Mouse (Mus musculus): Measurements from ENCODE around the gene Rnf144b.
A peak's percentile ranks its signal among the peaks of the same experiment; 100 is the strongest.

The Rnf144b gene

DNA sequence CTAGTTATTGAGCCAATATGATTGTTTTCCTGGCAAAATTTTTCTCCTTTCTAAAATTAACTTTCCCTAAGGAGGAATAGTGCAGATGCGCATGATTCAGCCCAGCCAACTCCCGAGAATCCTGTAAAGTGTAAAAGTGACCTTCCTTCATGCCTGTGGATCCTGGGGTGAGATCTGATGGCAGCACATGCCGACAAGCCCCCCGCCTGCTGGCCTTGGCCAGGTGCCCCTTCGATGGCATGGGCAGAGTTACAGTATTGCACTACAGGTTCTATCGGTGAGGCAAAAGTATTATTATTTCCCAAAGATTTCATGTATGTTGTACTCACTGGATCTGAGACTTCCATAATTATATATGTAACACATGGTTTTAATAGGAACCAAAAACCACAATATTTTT is 2.5 kb downstream of the Rnf144b start:
- DNase-seq (ENCODE audit: low read depth, low spot score), result no peak

DNA sequence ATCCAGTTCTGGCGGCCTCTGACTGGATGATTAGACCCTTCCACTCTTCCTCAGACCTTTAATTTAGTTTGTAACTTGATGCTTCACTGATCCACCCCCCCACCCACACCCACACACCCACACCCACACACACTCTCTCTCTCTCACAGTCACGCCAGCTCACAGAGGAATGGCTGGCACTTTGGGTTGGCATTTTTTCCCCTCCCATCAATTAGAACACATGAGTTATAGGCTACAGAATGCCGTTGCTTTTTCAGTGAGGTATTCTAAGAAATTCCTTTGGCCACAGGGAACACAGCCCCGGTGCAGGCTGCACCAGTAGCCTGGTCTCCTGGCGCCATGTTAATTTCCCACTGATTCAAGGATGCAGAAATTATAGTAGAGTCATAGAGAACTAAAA is 3.1 kb downstream of the Rnf144b start:
- DNase-seq (ENCODE audit: low read depth, low spot score), result no peak

DNA sequence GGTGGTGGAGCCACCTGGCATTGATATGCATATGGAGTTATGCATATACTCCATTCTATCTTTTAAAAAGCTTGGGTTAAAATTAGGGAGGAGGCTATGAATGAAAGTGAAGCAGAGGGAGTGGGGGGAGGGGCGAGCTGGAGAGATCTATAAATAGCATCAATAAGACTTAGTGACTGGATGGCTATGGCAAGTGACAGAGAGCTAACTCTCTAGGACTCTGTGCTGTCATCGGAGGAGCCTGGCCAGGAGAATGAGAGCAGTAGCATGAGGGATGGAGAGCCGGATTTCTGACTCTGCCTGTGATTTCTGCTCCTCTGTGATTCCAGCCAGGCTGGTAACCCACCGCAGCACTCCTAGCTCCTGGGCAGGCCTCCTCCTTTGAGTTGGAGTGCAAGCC is 6.6 kb downstream of the Rnf144b start:
- DNase-seq (ENCODE audit: low read depth, low spot score), result no peak

DNA sequence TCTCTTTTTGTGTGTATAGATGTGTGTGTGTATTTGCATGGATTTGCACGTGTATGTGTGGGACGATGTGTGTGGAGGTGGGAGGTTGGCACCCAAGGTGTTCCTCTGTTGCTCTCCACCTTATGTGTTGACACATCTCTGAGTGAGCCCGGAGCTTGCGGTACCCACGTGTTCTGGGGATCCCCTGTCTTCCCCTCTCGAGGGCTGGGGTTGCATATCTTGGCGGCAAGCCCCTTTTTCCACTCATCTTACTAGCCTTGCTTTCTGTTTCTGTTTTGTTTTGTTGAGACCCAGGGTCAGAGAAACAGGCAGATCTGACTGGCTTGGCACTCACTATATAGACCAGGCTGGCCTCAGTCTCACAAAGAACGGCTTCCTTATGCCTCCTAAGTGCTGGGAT is 10.6 kb downstream of the Rnf144b start:
- DNase-seq (ENCODE audit: low read depth, low spot score), result no peak

DNA sequence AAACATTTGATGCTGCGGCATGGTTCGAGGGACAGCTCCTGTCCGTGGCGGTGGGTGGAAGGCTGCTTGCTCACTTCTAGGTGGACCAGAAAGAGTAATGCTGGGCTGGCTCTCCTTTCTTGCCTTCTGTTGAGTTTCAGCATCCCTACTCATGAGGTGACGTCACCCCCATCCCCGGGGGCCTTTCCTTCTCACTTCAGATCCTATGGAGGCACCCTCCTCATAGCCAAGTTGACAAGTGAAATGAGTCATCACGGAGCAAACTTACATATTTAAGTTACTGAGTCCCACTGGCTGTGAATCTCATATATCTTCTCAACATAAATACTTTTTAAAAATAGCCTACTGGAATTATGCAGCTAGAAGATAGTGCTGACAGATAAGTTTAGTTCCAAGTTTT is 12.4 kb downstream of the Rnf144b start:
- DNase-seq (ENCODE audit: low read depth, low spot score), result no peak

DNA sequence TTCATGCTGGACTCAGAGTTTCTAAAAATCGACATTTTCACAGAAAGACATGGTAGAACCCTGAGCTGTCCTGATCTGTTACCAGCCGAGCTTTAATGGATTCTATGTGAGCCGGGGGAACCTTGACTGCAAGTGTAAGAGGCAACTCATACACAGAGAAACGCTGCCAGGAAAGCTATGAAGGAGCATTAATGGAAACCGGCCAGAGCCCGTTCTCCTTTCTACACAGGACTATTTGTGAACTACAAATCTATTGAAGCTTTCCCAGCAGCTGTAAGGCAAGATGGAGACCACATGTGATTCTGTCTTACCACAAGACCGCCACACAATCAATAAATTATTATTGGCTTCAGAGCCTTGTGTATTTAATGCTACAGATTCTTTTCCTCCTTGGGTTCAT is 13.3 kb downstream of the Rnf144b start:
- no peak for DNase-seq (ENCODE audit: low read depth, low spot score)

DNA sequence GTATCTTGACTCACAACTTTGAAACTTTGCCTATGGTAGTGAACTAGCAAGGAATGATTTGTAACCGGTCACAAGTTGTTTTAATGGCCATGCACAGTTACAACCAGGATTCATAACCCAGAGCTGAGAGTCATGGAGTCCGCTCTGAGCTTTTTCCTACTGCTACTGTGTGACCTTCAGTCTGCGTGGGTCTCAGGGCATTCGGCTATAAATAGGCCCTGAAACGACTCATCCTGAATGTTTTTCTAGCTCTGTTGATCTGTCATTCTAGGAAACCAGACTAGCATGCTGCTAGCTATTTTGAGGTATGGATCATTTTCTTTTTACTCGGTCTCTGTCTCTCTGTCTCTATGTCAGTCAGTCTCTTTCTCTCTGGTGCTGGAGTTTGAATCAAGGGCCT is 20.3 kb downstream of the Rnf144b start:
- no peak for DNase-seq (ENCODE audit: low read depth, low spot score)

DNA sequence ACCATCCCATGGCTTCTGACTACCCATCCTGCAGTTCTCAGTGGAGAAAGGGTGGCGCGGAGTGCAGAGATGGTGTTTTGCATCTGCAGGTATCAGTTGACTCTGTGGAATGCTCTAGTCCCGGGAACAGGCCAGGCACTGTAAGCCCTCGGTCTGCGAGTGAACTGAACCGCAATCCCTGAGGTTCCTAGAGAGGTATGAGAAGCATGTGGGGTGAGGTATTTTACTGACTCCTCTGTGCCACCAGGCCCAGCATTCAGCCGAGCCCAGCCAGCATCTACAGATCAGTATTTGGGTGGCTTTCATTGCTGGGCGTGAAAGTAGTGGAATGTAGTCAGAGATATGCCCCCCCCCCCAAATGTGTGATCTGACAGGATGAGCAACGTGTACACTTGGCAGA is 23.5 kb downstream of the Rnf144b start:
- DNase-seq (ENCODE audit: low read depth, low spot score), result no peak

DNA sequence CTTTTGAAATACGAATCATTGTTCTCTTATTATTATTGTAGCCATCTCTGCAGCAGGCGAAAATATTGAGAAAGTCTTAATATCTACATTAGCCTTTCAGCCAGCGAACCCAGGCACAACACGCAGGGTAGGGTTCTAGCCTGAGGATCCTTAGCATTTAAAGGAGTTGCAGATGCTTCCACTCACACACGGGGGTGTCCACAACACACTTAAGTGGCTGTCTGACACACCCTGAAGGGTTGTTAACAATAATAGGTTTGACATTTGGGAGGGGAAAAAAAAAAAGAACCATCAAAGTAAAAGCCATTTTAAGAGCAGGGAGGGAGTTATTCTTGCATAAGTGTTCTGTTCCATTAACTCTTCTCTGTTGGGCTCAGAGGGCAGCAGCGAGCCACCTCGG is 23.9 kb downstream of the Rnf144b start:
- no peak for DNase-seq (ENCODE audit: low read depth, low spot score)

DNA sequence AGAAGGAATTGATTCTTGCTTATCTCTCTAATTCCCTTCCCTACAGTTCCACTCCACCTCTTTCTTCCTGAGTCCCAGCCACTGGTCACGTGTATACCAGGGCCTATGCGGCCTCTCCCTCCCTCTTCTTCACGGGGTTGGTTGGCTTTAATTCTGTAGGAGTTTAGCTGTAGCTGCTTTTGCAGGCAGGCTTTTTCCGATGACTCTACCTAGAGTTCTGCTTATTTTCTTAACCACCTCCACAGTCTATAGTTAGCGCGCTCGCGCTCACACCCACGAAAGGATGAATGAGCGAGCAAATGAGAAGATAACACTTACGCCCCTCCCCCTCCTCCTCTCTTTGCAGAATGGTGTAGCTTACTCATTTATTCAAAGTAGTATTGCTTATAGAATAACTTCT is 26.1 kb downstream of the Rnf144b start:
- no peak for DNase-seq (ENCODE audit: low read depth, low spot score)

DNA sequence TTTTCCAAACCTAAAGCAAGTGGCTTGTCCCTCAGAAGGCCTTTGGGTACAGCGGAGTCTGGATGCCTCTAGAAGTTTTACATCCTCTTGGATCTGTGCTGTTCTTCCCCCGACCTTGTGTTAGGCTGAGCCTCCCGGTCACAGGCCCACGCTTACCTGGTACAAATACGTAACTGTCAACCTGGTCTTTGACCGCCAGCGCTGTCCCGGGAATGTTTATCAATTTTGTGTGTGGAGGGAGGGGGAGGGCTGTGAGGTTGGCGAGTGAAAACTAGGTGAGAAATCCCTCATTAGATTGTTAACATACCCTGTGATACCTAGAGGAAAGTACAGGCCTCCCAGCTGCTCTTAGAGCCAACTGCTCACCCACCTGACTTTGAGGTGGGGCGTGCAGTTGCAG is 27.5 kb downstream of the Rnf144b start:
- DNase-seq (ENCODE audit: low read depth, low spot score), result no peak

DNA sequence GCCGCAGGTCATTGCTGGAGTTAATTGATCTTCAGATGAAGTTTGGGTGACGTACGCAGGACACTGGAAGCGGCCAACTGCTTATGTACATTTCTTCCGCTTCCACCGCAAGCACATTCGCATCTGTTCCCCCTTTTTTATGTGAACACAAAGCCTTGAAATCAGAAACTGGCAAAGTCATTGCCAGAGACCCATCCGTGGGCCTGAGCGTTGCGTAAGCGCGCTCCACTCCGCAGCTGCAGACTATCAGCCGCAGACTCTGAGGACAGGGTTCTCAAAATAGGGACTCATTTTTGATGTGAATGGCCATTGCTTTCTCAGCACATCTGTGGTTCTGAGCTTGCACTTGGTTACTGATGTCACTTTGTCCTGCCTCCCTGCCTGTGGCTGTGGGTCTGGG is 28.6 kb downstream of the Rnf144b start:
- no peak for DNase-seq (ENCODE audit: low read depth, low spot score)

DNA sequence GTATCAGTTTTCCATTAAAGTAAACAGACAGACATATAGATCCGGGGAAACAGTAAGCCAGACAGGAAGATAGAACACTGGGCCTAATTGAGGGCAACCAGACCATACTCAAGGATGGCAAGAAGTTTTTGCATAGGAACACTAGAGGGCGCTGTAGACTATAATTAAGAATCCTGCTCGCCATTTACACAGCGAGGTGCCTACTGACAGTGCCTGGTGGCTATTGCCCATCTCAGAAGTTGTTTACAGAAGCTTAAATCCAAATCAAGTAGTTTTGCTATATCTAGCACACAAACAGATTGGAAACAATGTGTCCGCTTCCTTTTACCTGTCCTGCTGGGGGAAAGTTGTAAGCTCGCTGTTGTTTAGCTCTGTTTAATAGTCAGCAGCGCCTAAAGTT is 29.9 kb downstream of the Rnf144b start:
- peak; percentile 58 for DNase-seq (ENCODE audit: low read depth, low spot score)

DNA sequence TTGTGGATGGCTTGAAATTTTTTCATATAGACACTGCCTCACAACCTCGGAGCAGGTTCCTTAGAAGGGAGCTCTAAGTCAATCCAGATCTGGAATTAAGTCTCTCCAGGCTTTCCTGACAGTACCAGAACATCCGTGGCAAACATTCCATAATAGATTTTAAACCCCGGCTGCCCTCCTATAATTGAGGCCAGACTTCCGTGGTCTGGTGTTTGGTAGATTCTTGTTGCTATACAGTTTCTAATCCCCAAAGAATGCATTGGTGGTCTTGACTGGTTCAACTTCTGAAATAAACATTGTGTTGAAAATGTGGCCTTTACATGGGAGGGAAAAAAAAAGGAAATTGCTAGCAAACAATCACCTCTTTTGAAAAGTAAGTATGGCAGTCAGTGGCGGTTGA is 30.8 kb downstream of the Rnf144b start:
- no peak for DNase-seq (ENCODE audit: low read depth, low spot score)

DNA sequence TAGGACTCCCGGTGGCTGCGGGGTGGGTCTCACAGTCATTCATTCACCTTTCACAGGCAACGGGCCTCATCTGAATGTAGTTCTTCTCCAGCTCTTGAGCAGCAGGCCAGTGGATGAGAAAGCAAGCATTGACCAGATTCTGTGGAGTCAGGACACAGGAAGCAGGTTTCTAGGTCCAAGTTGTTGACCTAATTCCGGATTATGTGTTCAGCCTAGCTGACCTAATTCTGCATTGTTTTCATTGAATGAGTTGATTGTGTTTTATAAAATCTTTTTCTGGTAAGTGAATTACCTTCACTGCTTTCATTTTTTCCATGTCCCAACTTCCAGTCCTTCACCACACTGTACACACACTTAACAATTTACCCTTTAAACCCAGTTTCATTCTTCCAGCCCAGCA is 32.4 kb downstream of the Rnf144b start:
- DNase-seq (ENCODE audit: low read depth, low spot score), result no peak

DNA sequence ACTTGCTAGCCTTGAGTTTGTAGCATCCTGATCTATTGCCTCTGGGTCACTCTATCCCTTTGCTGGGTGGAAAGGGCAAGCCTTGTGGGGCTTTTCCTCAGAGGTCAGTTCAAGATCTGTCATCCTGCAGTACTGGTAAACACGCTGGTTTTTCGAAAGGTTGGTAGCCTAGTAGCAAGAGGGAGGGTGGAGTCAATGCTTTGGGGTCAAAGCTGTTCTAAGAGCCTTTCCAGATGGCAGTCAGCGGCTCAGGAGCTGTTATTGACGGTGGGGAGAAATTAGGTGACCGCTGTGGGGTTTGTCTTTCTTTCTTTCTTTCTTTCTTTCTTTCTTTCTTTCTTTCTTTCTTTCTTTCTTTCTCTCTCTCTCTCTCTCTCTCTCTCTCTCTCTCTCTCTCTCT is 34.4 kb downstream of the Rnf144b start:
- no peak for DNase-seq (ENCODE audit: low read depth, low spot score)

DNA sequence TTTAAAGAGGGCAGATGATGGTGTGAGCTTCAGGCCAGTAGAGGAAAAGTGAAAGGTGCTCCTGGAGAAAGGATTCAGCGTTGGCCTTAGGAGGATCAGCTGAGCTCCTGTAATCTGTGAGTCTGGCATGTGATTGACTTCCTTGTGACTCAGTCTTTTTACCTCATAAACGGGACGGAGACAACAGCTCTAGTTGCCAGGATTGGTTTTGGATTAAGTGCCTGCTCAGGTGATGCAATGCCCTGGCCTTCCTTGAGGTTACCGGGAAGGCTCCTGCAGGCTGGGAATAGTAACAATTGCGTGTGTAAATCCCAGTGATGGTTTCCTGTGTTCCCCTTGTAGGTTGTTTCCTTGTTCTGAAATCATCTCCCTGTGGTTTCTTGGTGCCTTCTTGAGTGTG is 39.5 kb downstream of the Rnf144b start:
- no peak for DNase-seq (ENCODE audit: low read depth, low spot score)

DNA sequence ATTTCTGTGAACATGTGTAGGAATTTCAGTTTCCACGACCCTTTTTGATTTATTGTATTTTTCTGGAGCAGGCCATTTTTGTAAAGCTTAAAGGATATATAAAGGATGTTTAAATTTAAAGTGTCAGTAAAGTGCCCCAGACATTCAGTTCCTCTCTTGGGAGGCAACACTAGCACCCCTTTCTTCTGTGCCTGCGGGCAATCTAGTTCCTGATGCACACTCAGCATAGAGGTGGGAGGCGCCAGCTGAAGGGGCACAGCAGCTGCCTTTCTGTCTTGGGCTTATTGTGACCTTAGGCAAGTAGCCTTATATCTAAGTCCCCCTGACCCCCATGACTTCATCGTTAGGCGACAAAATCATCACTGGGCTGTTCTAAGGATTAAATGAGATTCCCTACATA is 42.3 kb downstream of the Rnf144b start:
- no peak for DNase-seq (ENCODE audit: low read depth, low spot score)

DNA sequence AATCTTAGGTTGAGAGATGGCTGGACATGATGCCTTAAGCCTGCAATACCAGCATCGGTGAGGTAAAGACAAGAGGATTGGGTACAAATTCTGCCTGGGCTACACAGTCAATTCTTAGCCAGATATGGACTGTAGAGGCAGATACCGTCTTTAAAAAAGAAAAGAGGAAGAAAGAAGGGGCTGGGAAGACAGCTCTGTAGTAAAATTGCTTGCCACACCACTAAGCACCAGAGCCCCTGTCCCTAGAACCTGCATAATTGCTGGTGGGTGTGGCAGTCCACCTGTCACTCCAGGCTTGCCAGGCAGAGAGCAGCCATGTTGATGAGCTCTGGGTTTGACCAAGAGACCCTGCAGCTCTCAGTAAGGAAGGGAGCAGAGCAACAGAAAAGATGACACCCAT is 42.8 kb downstream of the Rnf144b start:
- DNase-seq (ENCODE audit: low read depth, low spot score), result no peak

DNA sequence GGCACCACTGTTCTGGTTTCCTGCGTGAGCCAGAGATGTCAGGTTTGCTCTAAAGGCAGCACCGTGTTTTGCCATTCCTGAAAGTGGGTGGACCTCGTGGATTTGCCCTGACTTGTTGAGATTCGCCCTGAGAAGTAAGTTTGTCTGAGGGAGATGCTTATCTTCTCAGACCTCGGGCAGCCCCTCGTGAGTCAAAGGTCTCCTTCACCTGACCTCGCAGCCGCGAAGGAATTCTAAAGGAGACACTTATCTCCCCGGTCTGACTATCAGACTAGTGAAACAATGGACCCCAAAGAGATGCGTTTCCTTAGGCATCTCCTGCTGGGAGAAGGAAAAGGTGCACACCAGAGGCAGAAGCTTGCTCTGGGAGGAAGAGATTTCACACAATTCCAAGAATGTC is 46.0 kb downstream of the Rnf144b start:
- DNase-seq (ENCODE audit: low read depth, low spot score), result no peak

DNA sequence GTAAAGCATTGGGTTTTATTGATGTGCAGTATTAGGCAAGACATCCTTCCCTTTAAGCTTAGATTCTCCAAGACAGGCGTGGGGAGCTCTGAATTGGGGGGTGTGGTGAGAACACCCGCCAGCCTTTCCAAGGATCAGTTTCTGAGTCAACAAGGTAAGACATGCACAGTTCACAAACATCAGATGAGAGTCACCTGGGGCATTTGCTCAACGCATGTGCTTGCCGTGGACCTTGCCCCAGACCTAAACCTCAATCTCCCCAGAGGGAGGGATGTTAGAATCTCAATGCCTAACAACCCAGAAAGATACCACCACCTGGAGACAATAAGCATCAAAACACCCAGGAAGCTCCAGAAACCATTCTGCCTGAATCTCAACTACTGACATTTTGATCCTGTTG is 47.6 kb downstream of the Rnf144b start:
- no peak for DNase-seq (ENCODE audit: low read depth, low spot score)

DNA sequence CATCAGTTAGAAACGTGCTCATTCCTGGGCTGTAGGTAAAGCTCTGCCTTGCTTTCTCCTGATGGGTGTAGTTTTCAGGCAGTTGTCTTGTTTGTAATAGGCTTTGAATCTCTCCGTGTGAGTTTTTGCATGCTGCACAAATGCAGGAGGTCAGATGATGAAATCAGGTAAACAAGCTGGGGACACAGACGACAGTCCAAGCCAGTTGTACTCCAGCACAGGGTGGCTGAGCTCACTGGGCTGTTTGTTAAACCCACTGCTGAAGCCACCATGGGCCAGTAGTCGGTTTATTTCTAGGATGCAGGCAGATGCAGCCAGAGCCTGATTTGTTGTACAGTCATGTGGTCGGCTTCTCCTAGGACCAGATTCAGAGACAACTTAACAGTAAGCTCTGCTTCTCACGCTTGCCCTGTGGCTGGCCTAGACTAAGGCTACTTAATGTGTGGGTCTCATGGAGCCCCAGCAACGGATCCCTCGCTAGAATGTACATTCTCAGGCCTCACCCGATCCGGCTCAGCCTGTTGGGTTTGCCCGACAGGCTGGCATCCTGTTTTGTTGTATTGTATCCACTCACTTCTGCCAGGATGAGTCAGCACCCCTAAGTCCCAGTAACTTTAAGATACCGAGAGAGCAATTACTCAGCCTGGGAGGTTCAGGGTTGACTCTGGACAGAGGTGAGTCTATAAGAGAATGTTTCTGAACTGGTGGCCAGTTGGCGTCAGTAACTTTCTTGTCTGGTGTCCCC is 48.5 kb downstream of the Rnf144b start:
- no peak for DNase-seq (ENCODE audit: low read depth, low spot score)

DNA sequence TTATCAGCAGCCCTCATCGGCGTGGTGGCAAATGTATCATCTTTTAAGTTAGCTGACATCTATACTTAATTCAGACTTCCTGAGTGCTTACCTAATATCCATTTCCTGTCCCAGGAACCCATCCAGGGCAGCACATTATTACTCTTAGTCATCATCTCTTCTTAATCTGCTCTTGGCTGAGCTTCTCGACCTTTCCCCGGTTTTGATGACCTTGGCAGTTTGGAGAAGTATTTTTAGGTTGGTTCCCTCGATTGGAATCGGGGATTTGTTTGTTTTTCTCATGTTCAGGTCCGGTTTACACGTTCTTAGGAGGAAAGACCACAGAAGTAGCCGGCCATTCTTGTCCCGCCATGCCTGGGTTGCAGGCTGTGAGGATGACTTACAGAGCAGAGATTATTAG is 50.4 kb downstream of the Rnf144b start:
- DNase-seq (ENCODE audit: low read depth, low spot score), result no peak

DNA sequence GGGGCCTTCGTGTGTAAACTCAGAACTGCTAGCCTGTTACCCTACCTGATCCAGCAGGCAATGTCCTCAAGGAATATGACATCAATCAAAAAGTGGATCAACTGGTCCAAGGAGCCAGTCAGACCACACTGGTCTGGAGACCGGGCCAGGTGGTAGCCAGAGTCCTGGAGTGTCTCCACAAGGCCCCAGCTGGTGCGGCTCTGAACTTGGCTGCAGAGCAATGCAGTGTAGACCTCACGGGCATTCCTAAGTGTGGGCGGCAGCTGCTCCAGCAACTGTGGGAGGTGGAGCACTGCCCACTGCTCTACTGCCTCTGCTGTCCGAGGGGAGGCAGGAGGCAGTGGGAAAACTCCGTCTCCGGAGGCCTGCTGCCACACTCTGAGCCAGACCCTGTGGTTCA is 55.7 kb downstream of the Rnf144b start:
- no peak for DNase-seq (ENCODE audit: low read depth, low spot score)

Measured in embryo, embryonic 11.5 days (tissue).